Comparison of ENCODE assay signal across 19 mouse cellular contexts in the genomic region with DNA sequence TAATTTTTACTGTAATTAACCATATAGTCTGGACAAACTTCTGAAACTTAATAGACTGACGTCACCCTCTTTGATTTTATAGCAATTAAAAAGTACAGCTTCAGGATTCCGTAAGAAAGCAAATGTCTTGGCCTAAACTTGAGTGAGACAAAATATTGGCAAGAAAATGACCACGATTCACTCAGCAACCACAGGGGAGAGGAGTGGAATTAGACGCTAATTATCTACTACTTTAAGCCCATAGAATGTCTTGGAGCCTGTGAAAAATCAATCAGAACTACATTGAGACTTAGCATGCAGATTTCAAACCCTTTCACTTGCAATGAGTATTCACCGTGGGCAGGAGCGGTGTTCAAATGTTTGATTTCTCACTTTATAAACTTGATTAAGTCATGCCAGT.
"Had no signal": no experiment of that assay in that cellular context is flagged by ENCODE, and none has a peak within 500 bp of the region (broad histone marks: within the 10 kb centered on the region; RNA-seq: fewer than 3 reads in every experiment).

No protein-coding gene starts in this region.

- H3K27me3 ChIP-seq: midbrain, embryonic 12.5 days; neural tube, embryonic 13.5 days; neural tube, embryonic 15.5 days had no signal

- H3K27ac ChIP-seq: midbrain, embryonic 10.5 days; midbrain, embryonic 12.5 days; neural tube, embryonic 13.5 days; neural tube, embryonic 15.5 days had no signal

- H3K9ac ChIP-seq: lung, embryonic 14.5 days; midbrain, embryonic 12.5 days; neural tube, embryonic 13.5 days; neural tube, embryonic 15.5 days had no signal

- DNase-seq: lung, adult 18-20 months; lung, embryonic 14.5 days; lung, postnatal 10 days; lung, postnatal 4 days; midbrain, embryonic 14.5 days; retina, postnatal 1 day; right cerebral cortex, adult 18-20 months; right cerebral cortex, postnatal 25 days; right cerebral cortex, postnatal 4 days; spleen, adult 18-20 months; thymus, adult 18-20 months; thymus, postnatal 14 days; thymus, postnatal 36 days had no signal

- H3K4me3 ChIP-seq: midbrain, embryonic 10.5 days; midbrain, embryonic 12.5 days; myocyte; neural tube, embryonic 13.5 days; neural tube, embryonic 15.5 days had no signal

- H3K4me2 ChIP-seq: lung, embryonic 14.5 days; midbrain, embryonic 12.5 days; neural tube, embryonic 13.5 days; neural tube, embryonic 15.5 days had no signal

- H3K36me3 ChIP-seq: midbrain, embryonic 10.5 days; midbrain, embryonic 12.5 days; neural tube, embryonic 13.5 days; neural tube, embryonic 15.5 days had no signal

- ATAC-seq: midbrain, embryonic 16.5 days had no signal

- H3K9me3 ChIP-seq: midbrain, embryonic 10.5 days; midbrain, embryonic 12.5 days; neural tube, embryonic 13.5 days; neural tube, embryonic 15.5 days had no signal

- H3K4me1 ChIP-seq: midbrain, embryonic 10.5 days; midbrain, embryonic 12.5 days; neural tube, embryonic 13.5 days; neural tube, embryonic 15.5 days had no signal
